Mouse (Mus musculus) fat pad, adult 2 months (tissue): Measurements from ENCODE around the gene Rcan2.
"Not testable (repeated sequence)": the region's sequence is repeated elsewhere in the genome, so short reads cannot be mapped to it uniquely, and the experiment has no call there.

Source experiments
- DNase-seq: peaks from one replicate; pipeline ENCODE4 v3.0.0-alpha.2; 2011; ENCODE audit warnings: low read depth, low spot score; ENCODE audit errors: extremely low read depth

The Rcan2 gene

GRCm38 (mm10) chr17:43824781-43825410 is 23.7 kb downstream of the Rcan2 start:
- DNase-seq = no peak

- DNase-seq = not testable (repeated sequence)
Observed at GRCm38 (mm10) chr17:43825411-43825785, 24.2 kb downstream of the Rcan2 start.

GRCm38 (mm10) chr17:43827261-43827660 is 26.1 kb downstream of the Rcan2 start:
- no peak for DNase-seq

GRCm38 (mm10) chr17:43832401-43833124 is 31.4 kb downstream of the Rcan2 start:
- no peak for DNase-seq

GRCm38 (mm10) chr17:43840208-43840607 is 39.1 kb downstream of the Rcan2 start:
- DNase-seq = no peak

GRCm38 (mm10) chr17:43846714-43847113 is 45.6 kb downstream of the Rcan2 start:
- DNase-seq = no peak

GRCm38 (mm10) chr17:43848903-43849302 is 47.8 kb downstream of the Rcan2 start:
- no peak for DNase-seq

GRCm38 (mm10) chr17:43855132-43855531 is 54.0 kb downstream of the Rcan2 start:
- no peak for DNase-seq

- no peak for DNase-seq
Observed at GRCm38 (mm10) chr17:43856081-43856480, 54.9 kb downstream of the Rcan2 start.

GRCm38 (mm10) chr17:43868808-43869207 is 67.7 kb downstream of the Rcan2 start:
- DNase-seq = no peak

GRCm38 (mm10) chr17:43869677-43870076 is 68.5 kb downstream of the Rcan2 start:
- no peak for DNase-seq

- DNase-seq = no peak
Observed at GRCm38 (mm10) chr17:43874417-43874816, 73.3 kb downstream of the Rcan2 start.

GRCm38 (mm10) chr17:43877425-43877824 is 76.3 kb downstream of the Rcan2 start:
- no peak for DNase-seq

GRCm38 (mm10) chr17:43883016-43883415 is 81.9 kb downstream of the Rcan2 start:
- DNase-seq = no peak

GRCm38 (mm10) chr17:43886262-43886661 is 85.1 kb downstream of the Rcan2 start:
- no peak for DNase-seq

- no peak for DNase-seq
Observed at GRCm38 (mm10) chr17:43887931-43888330, 86.8 kb downstream of the Rcan2 start.

GRCm38 (mm10) chr17:43897346-43897745 is 96.2 kb downstream of the Rcan2 start:
- no peak for DNase-seq

- no peak for DNase-seq
Observed at GRCm38 (mm10) chr17:43899405-43900092, 98.4 kb downstream of the Rcan2 start.

GRCm38 (mm10) chr17:43900133-43900532 is 99.0 kb downstream of the Rcan2 start:
- no peak for DNase-seq

GRCm38 (mm10) chr17:43901474-43901873 is 100.3 kb downstream of the Rcan2 start:
- DNase-seq = no peak

- DNase-seq = no peak
Observed at GRCm38 (mm10) chr17:43903807-43904771, 102.9 kb downstream of the Rcan2 start.
